ENCODE assay signal across 21 mouse cellular contexts in genomic region chr8:66203814-66204438, GRCm38 (mm10).
DNase-seq lines count a peak whose midpoint lies in the region; ATAC-seq lines count a peak whose summit lies in the region.
"Had no signal": no experiment of that assay in that cellular context is flagged by ENCODE, and none has a peak within 500 bp of the region (broad histone marks: within the 10 kb centered on the region; RNA-seq: fewer than 3 reads in every experiment).

No protein-coding gene starts in this region.

- DNase-seq in frontal cortex, postnatal 25 days (ENCODE audit: low spot score in 2 of 2), result no peak
- peak; percentile 10 for DNase-seq in right cerebral cortex, adult 18-20 months
- DNase-seq in right cerebral cortex, postnatal 25 days, result no peak
- DNase-seq in layer of hippocampus, adult 8-10 months (ENCODE audit: low spot score in 2 of 2), result peak; percentile 22 to 24
- peak; percentile 14 for DNase-seq in right cerebral cortex, postnatal 4 days
- no peak for DNase-seq in cerebellum, adult 9-10 months
- DNase-seq: adrenal gland, postnatal 14 days; cerebellum, adult 18-20 months; cerebellum, postnatal 25 days; gastrocnemius, postnatal 25 days; heart, adult 18-20 months; heart, postnatal 4 days; kidney, adult 9 months; kidney, postnatal 10 days; thymus, adult 2 months; thymus, postnatal 4 days had no signal

- peak; percentile 98 for ATAC-seq in frontal cortex, adult (ENCODE audit: low TSS enrichment)
- no peak for ATAC-seq in megakaryocyte, adult 5-6 weeks (ENCODE audit: poor library complexity, severe bottlenecking)
- ATAC-seq: CD4-positive, CD25-positive, alpha-beta regulatory T cell, adult 4 months; intestine, embryonic 16.5 days; midbrain, embryonic 16.5 days had no signal

Comparison
In these comparisons a context has a peak if more than half of its experiments do, and no peak if none do; other contexts are left out.
1. DNase-seq: peak in right cerebral cortex, adult 18-20 months (single experiment), layer of hippocampus, adult 8-10 months (2 of 2) and right cerebral cortex, postnatal 4 days (single experiment); none in frontal cortex, postnatal 25 days (0 of 2), right cerebral cortex, postnatal 25 days (single experiment) and cerebellum, adult 9-10 months (single experiment).